Mouse (Mus musculus): ENCODE measurements at regions not wholly inside any gene's neighbourhood (a gene's known extent, or its start where the extent isn't known, plus 50 kb on each side); places are given as distances from the start of the nearest gene placed in this dataset.

DNA sequence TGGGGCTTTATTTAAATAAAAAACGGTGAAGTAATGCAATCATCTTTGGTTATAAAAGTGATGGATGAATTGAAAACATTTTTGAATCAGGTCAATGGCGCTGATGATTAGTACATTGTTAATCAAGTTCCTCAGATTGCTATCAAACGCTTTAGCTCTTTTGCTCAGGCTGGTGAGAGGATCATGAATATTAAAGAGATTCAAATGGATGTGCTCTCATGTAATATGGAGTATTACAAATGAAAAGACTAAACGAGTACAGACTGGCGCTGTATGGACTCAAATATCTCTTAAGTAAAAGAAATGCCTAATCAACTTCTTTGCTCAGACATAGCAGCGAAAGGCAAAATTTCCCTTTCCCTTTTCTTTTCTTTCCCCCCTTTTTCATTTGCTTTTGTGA lies 236.1 kb upstream of the Zic1 start:
- Histone ChIP-seq H3K27ac (ENCODE audit: insufficient read depth, low read length) (no peak overlapping the region), H3K27me3 (ENCODE audit: control insufficient read depth, insufficient read depth, low read length) (no peaks in the 10 kb centered on the region), H3K4me1 (ENCODE audit: control insufficient read depth, insufficient read depth, low read length) (no peaks in the 10 kb centered on the region), H3K4me3 (replicated peaks; ENCODE audit: insufficient read depth, low read depth, low read length) (no peak overlapping the region)
- no peak for DNase-seq
- TF ChIP-seq CTCF (IDR thresholded peaks at IDR 0.05; ENCODE audit: borderline replicate concordance, insufficient read depth, low read depth, low read length), result no peak
- no peak for TF ChIP-seq POLR2A (IDR thresholded peaks at IDR 0.05; ENCODE audit: borderline replicate concordance, insufficient read depth, low read length)
- 87% methylated on average over 6 of the region's 6 CpGs for WGBS

DNA sequence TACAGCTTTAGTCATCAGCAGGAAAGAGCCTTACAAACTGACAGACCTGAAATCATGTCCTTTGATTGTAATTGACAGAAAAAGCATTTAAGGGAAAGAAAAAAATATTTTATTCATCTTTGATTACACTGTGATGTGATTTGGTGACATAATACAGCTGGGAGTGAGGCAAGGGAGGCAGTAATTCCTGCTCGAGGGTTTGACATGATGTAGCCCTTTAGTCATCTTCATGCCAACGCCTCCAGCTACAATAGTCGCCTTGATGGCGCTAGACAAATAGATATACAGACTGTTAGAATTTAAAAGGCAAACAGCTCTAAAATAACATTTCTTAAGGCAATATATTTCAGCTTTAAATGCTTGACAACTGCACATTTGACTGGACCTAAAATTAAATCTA lies 226.3 kb upstream of the Zic1 start:
- no peak overlapping the region for H3K27ac ChIP-seq (ENCODE audit: insufficient read depth, low read length)
- 74% methylated on average over 4 of the region's 4 CpGs for WGBS
- TF ChIP-seq POLR2A (IDR thresholded peaks at IDR 0.05; ENCODE audit: borderline replicate concordance, insufficient read depth, low read length) (no peak), CTCF (IDR thresholded peaks at IDR 0.05; ENCODE audit: borderline replicate concordance, insufficient read depth, low read depth, low read length) (no peak)

DNA sequence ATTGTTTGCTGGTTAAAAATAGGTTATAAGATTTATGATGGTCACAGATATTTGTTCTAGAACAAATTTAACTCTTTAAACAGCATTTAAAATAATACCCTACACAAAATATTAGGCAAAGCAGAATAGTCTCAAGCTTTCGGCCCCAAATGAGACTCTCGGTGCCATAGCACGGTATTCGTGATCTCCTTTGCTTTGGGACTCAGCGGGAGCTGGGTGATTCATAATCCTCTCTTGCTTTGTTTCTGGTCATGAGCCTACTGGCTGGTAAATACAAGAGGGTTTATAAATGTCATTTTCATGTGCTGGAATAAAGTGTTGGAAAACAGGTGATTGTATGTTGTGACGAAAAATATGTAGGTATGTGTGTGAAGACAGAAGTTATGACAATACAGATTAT lies 223.1 kb upstream of the Zic1 start:
- peak; percentile 46 to 81 for DNase-seq
- H3K4me3 ChIP-seq (replicated peaks; ENCODE audit: insufficient read depth, low read depth, low read length), result no peak overlapping the region
- H3K27ac ChIP-seq (ENCODE audit: insufficient read depth, low read length), result no peak overlapping the region
- WGBS, result 31% methylated on average over 6 of the region's 6 CpGs
- TF ChIP-seq POLR2A (IDR thresholded peaks at IDR 0.05; ENCODE audit: borderline replicate concordance, insufficient read depth, low read length), result no peak
- TF ChIP-seq CTCF (IDR thresholded peaks at IDR 0.05; ENCODE audit: borderline replicate concordance, insufficient read depth, low read depth, low read length), result no peak
- H3K4me1 ChIP-seq (ENCODE audit: control insufficient read depth, insufficient read depth, low read length), result no peaks in the 10 kb centered on the region; the same call in 1 of the 2 replicates
- no peaks in the 10 kb centered on the region for H3K27me3 ChIP-seq (ENCODE audit: control insufficient read depth, insufficient read depth, low read length)

More for the DNA sequence above, 226.3 kb upstream of the Zic1 start:
- Histone ChIP-seq H3K4me1 (ENCODE audit: control insufficient read depth, insufficient read depth, low read length) (no peaks in the 10 kb centered on the region; the same call in 1 of the 2 replicates), H3K27me3 (ENCODE audit: control insufficient read depth, insufficient read depth, low read length) (no peaks in the 10 kb centered on the region), H3K4me3 (replicated peaks; ENCODE audit: insufficient read depth, low read depth, low read length) (no peak overlapping the region)
- no peak for DNase-seq

DNA sequence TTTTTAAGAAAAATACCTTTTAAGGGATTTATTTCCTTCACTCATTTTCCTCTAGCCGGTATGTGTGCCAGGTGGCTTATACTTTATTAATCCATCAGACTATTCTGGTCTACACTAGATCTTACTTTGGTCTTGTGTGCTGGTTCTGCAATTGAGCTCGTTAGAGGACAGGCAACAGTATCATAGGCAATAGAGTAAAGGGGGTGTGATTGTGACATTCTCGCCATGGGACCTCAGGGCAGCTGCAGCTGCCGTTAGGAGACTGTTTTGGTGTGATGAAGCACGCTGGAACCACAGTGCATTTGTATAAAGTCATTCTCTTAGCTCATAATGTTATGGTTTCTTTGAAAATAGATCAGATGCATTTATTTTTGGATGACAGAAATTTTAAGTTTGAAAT lies 222.3 kb upstream of the Zic1 start:
- 57% methylated on average over 5 of the region's 5 CpGs for WGBS

DNA sequence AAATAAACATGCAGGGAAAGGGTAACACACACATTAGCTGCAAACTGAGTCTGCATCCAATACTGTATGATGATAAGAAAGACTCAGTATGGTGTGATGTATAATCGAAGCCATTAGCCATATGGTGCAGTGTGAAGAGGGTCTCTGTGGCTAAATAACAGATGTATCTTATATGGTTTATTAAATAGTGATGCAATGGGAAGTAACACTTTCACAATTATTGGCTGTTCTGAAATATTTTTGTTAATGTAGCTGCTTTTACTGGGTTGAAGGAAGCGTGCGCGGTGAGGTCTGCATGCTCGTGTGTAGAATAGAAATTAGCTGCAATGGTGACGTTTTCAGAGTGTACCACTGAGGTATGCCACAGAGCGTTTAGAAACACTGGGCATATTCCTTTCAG lies 221.7 kb upstream of the Zic1 start:
- TF ChIP-seq POLR2A (IDR thresholded peaks at IDR 0.05; ENCODE audit: borderline replicate concordance, insufficient read depth, low read length), result no peak
- TF ChIP-seq CTCF (IDR thresholded peaks at IDR 0.05; ENCODE audit: borderline replicate concordance, insufficient read depth, low read depth, low read length), result no peak
- WGBS, result 71% methylated on average over 7 of the region's 7 CpGs
- no peak overlapping the region for H3K4me3 ChIP-seq (replicated peaks; ENCODE audit: insufficient read depth, low read depth, low read length)
- H3K27ac ChIP-seq (ENCODE audit: insufficient read depth, low read length), result no peak overlapping the region
- no peaks in the 10 kb centered on the region; the same call in 1 of the 2 replicates for H3K4me1 ChIP-seq (ENCODE audit: control insufficient read depth, insufficient read depth, low read length)
- no peaks in the 10 kb centered on the region for H3K27me3 ChIP-seq (ENCODE audit: control insufficient read depth, insufficient read depth, low read length)
- no peak for DNase-seq

More for the DNA sequence above, 222.3 kb upstream of the Zic1 start:
- Histone ChIP-seq H3K4me3 (replicated peaks; ENCODE audit: insufficient read depth, low read depth, low read length) (no peak overlapping the region), H3K4me1 (ENCODE audit: control insufficient read depth, insufficient read depth, low read length) (no peaks in the 10 kb centered on the region; the same call in 1 of the 2 replicates), H3K27ac (ENCODE audit: insufficient read depth, low read length) (no peak overlapping the region), H3K27me3 (ENCODE audit: control insufficient read depth, insufficient read depth, low read length) (no peaks in the 10 kb centered on the region)
- peak in 1 of 2 experiments; percentile 16 for DNase-seq
- TF ChIP-seq POLR2A (IDR thresholded peaks at IDR 0.05; ENCODE audit: borderline replicate concordance, insufficient read depth, low read length) (no peak), CTCF (IDR thresholded peaks at IDR 0.05; ENCODE audit: borderline replicate concordance, insufficient read depth, low read depth, low read length) (no peak)

DNA sequence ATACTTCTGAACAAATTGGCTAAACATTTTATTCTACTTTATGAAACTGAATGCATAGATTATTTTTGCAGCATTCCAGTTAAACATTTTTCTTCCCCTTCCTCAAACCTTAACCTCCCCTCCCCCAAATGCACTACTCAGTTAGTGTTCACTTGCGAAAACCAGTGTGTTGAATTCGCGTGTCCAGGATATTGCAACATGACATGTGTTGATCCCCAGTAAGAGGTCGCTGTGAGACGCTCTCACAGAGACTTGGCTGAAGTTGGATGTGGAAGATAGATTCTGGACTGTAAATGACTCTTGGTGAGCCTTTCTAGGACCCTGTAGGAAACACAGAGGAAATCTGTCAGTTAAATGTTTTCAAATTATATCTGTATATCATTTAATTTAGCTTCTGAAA lies 221.0 kb upstream of the Zic1 start:
- Histone ChIP-seq H3K27me3 (ENCODE audit: control insufficient read depth, insufficient read depth, low read length) (no peaks in the 10 kb centered on the region), H3K4me1 (ENCODE audit: control insufficient read depth, insufficient read depth, low read length) (no peaks in the 10 kb centered on the region; the same call in 1 of the 2 replicates), H3K27ac (ENCODE audit: insufficient read depth, low read length) (no peak overlapping the region), H3K4me3 (replicated peaks; ENCODE audit: insufficient read depth, low read depth, low read length) (no peak overlapping the region)
- TF ChIP-seq POLR2A (IDR thresholded peaks at IDR 0.05; ENCODE audit: borderline replicate concordance, insufficient read depth, low read length) (no peak), CTCF (IDR thresholded peaks at IDR 0.05; ENCODE audit: borderline replicate concordance, insufficient read depth, low read depth, low read length) (no peak)
- DNase-seq, result peak in 1 of 2 experiments; percentile 21
- WGBS, result 59% methylated on average over 5 of the region's 5 CpGs

DNA sequence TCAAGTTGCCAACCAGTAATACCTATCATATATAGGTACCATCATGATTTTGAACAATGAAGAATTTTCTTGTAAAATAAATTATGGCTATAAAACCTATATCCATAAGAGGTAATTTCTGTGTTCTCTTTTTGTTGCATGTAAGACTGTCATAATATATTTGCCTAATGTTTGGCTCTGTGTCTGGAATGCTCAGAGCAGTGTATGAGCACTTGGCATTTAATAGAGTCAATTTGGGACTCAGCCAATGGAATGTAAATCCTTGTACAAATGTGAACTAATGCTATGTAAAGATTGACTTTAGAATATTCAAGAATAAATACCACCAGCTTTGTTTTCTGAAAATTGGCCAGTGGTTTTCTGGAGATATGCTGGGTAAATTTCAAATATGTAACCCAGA lies 208.5 kb upstream of the Zic1 start:
- Histone ChIP-seq H3K27ac (ENCODE audit: insufficient read depth, low read length) (no peak overlapping the region), H3K4me1 (ENCODE audit: control insufficient read depth, insufficient read depth, low read length) (no peaks in the 10 kb centered on the region), H3K27me3 (ENCODE audit: control insufficient read depth, insufficient read depth, low read length) (no peaks in the 10 kb centered on the region), H3K4me3 (replicated peaks; ENCODE audit: insufficient read depth, low read depth, low read length) (no peak overlapping the region)
- DNase-seq, result no peak
- TF ChIP-seq POLR2A (IDR thresholded peaks at IDR 0.05; ENCODE audit: borderline replicate concordance, insufficient read depth, low read length) (no peak), CTCF (IDR thresholded peaks at IDR 0.05; ENCODE audit: borderline replicate concordance, insufficient read depth, low read depth, low read length) (no peak)

DNA sequence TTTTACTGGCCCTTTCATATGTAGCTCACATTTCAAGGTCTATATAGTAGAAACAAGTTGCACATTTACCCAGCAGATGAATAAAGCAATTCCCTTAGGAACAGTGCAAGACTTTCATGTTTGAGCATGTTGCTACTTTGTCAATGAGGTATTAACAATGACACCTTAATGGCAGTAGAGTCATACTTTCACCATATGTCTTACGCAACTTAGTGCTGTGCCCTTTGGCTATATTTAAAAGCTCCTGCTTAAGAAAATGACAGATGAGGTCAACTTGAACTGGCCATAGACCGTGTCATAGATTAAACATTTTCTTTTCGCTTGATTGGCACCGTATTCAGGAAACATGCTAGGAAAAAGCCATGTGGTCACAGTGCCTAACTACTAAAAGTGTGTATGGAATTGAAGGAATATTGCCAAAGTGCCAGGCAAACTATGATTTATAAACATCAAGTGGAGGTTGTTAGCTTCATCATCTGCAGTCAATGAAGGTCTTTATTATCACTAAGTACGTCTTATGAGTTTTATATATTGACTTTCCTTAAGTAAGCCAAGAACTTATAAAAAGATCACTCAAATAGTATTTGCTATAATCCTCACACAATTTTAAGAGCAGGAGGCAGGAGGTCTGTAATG lies 200.5 kb upstream of the Zic1 start:
- Histone ChIP-seq H3K27ac (ENCODE audit: insufficient read depth, low read length) (no peak overlapping the region), H3K4me3 (replicated peaks; ENCODE audit: insufficient read depth, low read depth, low read length) (no peak overlapping the region), H3K27me3 (ENCODE audit: control insufficient read depth, insufficient read depth, low read length) (no peaks in the 10 kb centered on the region), H3K4me1 (ENCODE audit: control insufficient read depth, insufficient read depth, low read length) (no peaks in the 10 kb centered on the region)
- no peak for TF ChIP-seq POLR2A (IDR thresholded peaks at IDR 0.05; ENCODE audit: borderline replicate concordance, insufficient read depth, low read length)
- no peak for TF ChIP-seq CTCF (IDR thresholded peaks at IDR 0.05; ENCODE audit: borderline replicate concordance, insufficient read depth, low read depth, low read length)
- DNase-seq, result no peak
- WGBS, result 73% methylated on average over 5 of the region's 5 CpGs
